Mouse (Mus musculus): ENCODE measurements around the gene Hoxc5. TPM values are rescaled to one million over a fixed set of nuclear protein-coding genes. Genes with fewer than 3 reads are reported as not detected.

The Hoxc5 gene
- polyA plus RNA-seq, 1 experiment from 2014 or later = 3.9 TPM

DNA sequence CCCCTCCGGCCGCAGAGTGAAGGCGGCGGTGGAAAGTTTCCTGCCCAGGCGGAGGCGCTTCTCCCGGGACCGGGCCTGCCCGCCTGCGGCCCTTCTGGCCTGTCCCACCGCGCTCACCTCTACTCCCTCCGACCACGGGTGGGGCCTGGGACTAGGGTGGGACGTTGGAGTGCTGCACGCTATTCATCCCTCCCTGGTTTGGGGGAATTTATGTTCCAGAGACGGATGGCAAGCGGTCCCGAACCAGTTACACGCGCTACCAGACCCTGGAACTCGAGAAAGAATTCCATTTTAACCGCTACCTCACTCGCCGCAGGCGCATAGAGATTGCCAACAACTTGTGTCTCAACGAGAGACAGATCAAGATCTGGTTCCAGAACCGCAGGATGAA is 47.8 kb downstream of the Hoxc5 start:
- Histone ChIP-seq H3K9me3 (ENCODE audit: control insufficient read depth) (no peaks in the 10 kb centered on the region), H3K4me2 (replicated peaks; ENCODE audit: low read depth) (peak overlapping the region; percentile 61), H3K4me3 (ENCODE audit: low read depth, low read length) (peak overlapping the region; percentile 40), H3K4me1 (replicated peaks; ENCODE audit: control insufficient read depth, insufficient read depth, low read length) (no peaks in the 10 kb centered on the region), H3K36me3 (ENCODE audit: control insufficient read depth, insufficient read depth) (no peaks in the 10 kb centered on the region), H3K27ac (ENCODE audit: low read depth, low read length) (no peak overlapping the region), H3K9ac (ENCODE audit: low read depth, low read length) (peak overlapping the region; percentile 45; the same call in 1 of the 2 replicates), H3K27me3 (replicated peaks; ENCODE audit: control insufficient read depth, insufficient read depth, low read length) (peaks cover 92% of the 10 kb centered on the region)
- 2% methylated on average over 27 of the region's 28 CpGs for WGBS
- ATAC-seq = 0 out of 2 replicates have a peak, but pooled peaks have one; percentile 14
- no peak for TF ChIP-seq CTCF (IDR thresholded peaks at IDR 0.05; ENCODE audit: low read depth)

DNA sequence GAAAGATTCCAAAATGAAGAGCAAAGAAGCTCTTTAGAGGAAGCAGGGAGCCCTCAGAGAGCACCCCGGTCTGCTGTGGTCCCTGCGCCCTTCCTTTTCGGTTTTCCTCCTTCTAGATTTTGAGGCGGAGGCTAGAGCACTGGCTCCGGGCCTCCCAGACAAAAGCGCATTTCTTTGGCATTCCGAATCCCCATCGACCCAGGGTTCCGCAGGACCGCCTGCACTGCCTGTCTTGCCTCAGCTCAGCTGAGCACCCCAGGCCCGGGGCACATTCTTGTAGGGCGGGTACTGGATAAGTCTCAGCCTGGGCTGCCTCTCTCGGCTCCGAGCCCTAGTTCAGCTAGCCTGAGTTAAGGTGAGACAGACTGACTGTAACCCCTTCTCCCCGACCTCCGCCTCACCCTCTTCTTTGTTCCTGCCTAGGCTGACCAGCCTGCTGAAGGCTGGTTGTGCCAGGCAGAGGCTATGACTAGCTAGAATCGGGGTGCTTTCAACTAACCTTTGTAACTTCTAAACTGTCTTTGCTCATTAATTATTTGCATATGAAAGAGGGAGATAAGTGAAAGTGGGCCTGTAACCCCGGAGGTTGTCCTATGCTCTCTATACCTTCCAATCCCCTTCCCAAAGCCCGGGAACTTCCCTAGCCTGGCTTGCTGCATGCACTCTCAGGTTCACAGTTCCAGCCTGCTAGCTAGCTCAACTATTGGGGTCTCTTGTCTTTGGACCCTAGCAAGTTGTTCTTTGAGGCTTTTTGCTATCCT is 48.3 kb downstream of the Hoxc5 start:
- H3K27ac ChIP-seq (ENCODE audit: low read depth, low read length) = no peak overlapping the region
- H3K9ac ChIP-seq (ENCODE audit: low read depth, low read length) = peak overlapping the region; percentile 45; the same call in 1 of the 2 replicates
- peaks cover 91% of the 10 kb centered on the region for H3K27me3 ChIP-seq (replicated peaks; ENCODE audit: control insufficient read depth, insufficient read depth, low read length)
- no peaks in the 10 kb centered on the region for H3K36me3 ChIP-seq (ENCODE audit: control insufficient read depth, insufficient read depth)
- H3K4me3 ChIP-seq (ENCODE audit: low read depth, low read length) = peak overlapping the region; percentile 40; the same call in 1 of the 2 replicates
- TF ChIP-seq CTCF (IDR thresholded peaks at IDR 0.05; ENCODE audit: low read depth) = no peak
- no peaks in the 10 kb centered on the region for H3K9me3 ChIP-seq (ENCODE audit: control insufficient read depth)
- H3K4me1 ChIP-seq (replicated peaks; ENCODE audit: control insufficient read depth, insufficient read depth, low read length) = no peaks in the 10 kb centered on the region
- 15% methylated on average over 19 of the region's 19 CpGs for WGBS
- peak overlapping the region; percentile 61 for H3K4me2 ChIP-seq (replicated peaks; ENCODE audit: low read depth)
- ATAC-seq = no peak

DNA sequence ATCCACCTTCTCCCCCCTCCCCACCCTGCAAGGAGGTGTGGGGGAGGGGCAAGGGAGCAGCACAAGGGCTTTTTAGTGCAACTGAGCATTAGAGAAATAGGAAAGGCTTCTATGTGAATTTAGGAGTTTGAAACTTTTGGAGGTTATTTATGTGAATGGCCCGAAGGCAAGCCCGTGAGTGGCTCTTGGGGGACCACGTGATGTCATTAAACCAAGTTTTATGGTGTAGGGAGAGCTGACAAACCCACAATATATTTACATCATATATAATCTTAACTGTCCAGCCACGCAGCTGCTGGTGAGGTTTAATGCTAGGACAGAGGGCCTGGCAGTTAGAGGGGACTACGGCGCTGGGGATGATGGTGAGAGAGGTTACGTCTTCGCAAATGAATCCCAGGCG is 51.4 kb downstream of the Hoxc5 start, which contains the start of gene Hoxc4:
Gene Hoxc4 (plus strand): TSS at position 299 of the 400 bp plus-strand sequence.
- Histone ChIP-seq H3K4me2 (replicated peaks; ENCODE audit: low read depth) (no peak within 1 kb of the TSS), H3K27ac (ENCODE audit: low read depth, low read length) (no peak within 1 kb of the TSS), H3K9me3 (ENCODE audit: control insufficient read depth) (no peaks in the 10 kb centered on the region), H3K4me1 (replicated peaks; ENCODE audit: control insufficient read depth, insufficient read depth, low read length) (no peaks in the 10 kb centered on the region), H3K4me3 (ENCODE audit: low read depth, low read length) (no peak within 1 kb of the TSS), H3K27me3 (replicated peaks; ENCODE audit: control insufficient read depth, insufficient read depth, low read length) (peaks cover 89% of the 10 kb centered on the region), H3K36me3 (ENCODE audit: control insufficient read depth, insufficient read depth) (no peaks in the 10 kb centered on the region), H3K9ac (ENCODE audit: low read depth, low read length) (no peak within 1 kb of the TSS)
- no peak for ATAC-seq
- WGBS = 35% methylated on average over 9 of the region's 9 CpGs
- no peak for TF ChIP-seq CTCF (IDR thresholded peaks at IDR 0.05; ENCODE audit: low read depth)

DNA sequence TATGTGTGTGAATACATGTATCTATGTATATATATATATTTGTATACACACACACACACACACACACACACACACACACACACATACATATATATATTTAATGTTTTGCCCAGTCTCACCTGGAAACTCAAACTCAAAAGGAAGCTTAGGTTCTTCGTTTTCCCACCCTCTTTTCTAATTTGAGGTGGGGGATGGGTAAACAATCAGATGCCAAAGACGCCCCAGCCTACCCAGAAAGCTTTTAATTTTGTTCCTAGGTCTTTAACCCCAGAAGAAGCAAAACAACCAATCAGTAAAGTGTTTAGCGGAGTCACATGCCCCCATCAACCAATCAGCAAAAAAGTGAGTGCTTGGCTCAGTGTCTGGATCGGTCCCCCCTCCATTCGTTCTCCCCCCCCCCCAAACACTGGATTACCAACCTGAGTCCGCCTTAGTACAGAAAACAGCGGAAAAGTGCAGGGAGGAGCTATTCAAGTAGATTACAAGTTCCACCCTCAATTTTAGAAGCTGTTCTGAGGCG is 53.7 kb downstream of the Hoxc5 start:
- Histone ChIP-seq H3K4me2 (replicated peaks; ENCODE audit: low read depth) (no peak overlapping the region), H3K4me3 (ENCODE audit: low read depth, low read length) (no peak overlapping the region), H3K9me3 (ENCODE audit: control insufficient read depth) (no peaks in the 10 kb centered on the region), H3K27me3 (replicated peaks; ENCODE audit: control insufficient read depth, insufficient read depth, low read length) (peaks cover 83% of the 10 kb centered on the region), H3K27ac (ENCODE audit: low read depth, low read length) (no peak overlapping the region), H3K9ac (ENCODE audit: low read depth, low read length) (no peak overlapping the region), H3K4me1 (replicated peaks; ENCODE audit: control insufficient read depth, insufficient read depth, low read length) (no peaks in the 10 kb centered on the region), H3K36me3 (ENCODE audit: control insufficient read depth, insufficient read depth) (no peaks in the 10 kb centered on the region)
- TF ChIP-seq CTCF (IDR thresholded peaks at IDR 0.05; ENCODE audit: low read depth) = no peak
- WGBS = 14% methylated on average over 8 of the region's 8 CpGs
- ATAC-seq = no peak

DNA sequence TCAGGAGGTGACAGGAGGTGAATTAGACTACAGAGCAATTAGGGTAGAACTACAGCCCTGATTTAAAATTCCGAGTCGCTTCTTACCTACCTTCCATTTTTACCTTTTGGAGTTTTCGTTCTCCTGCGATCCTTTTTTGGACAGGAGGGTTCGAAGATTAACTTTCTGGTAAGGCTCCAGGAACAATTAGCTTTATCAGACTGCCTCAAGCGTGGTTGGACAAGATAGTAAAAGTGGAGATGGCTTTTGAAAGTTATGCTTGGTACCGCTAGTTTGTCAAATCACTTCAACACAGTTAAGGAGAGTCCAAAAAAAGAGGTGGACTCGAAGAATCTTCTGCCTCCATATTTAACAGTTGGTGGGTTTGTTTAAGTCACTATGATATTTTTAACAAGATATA is 54.3 kb downstream of the Hoxc5 start:
- Histone ChIP-seq H3K27ac (ENCODE audit: low read depth, low read length) (no peak overlapping the region), H3K36me3 (ENCODE audit: control insufficient read depth, insufficient read depth) (no peaks in the 10 kb centered on the region), H3K4me2 (replicated peaks; ENCODE audit: low read depth) (0 out of 2 replicates have a peak overlapping the region, but pooled peaks have one; percentile 13), H3K9me3 (ENCODE audit: control insufficient read depth) (no peaks in the 10 kb centered on the region), H3K4me1 (replicated peaks; ENCODE audit: control insufficient read depth, insufficient read depth, low read length) (no peaks in the 10 kb centered on the region), H3K4me3 (ENCODE audit: low read depth, low read length) (no peak overlapping the region), H3K9ac (ENCODE audit: low read depth, low read length) (no peak overlapping the region), H3K27me3 (replicated peaks; ENCODE audit: control insufficient read depth, insufficient read depth, low read length) (peaks cover 86% of the 10 kb centered on the region)
- TF ChIP-seq CTCF (IDR thresholded peaks at IDR 0.05; ENCODE audit: low read depth) = no peak
- WGBS = 17% methylated on average over 8 of the region's 8 CpGs
- ATAC-seq = no peak

DNA sequence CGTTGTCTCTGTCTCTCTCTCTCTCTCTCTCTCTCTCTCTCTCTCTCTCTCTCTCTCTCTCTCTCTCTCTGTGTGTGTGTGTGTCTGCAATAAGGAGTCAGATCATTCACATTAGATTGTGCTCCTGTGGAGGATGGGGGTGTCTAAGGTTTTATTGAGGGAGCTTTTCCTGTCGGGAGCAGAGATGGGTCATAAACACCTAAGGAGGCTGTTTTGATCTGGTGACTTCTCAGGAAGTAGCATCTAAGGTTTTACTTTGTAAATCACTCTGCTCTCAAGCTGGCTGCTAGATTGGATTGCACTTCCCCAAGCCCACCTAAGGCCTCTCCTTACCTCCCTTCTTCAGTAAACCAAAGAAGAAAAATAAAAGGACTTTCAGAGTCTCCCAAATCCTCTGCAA is 56.9 kb downstream of the Hoxc5 start:
- TF ChIP-seq CTCF (IDR thresholded peaks at IDR 0.05; ENCODE audit: low read depth) = no peak
- H3K36me3 ChIP-seq (ENCODE audit: control insufficient read depth, insufficient read depth) = no peaks in the 10 kb centered on the region
- H3K4me2 ChIP-seq (replicated peaks; ENCODE audit: low read depth) = no peak overlapping the region
- ATAC-seq = no peak
- no peaks in the 10 kb centered on the region for H3K9me3 ChIP-seq (ENCODE audit: control insufficient read depth)
- WGBS = 18% methylated on average over 2 of the region's 2 CpGs
- no peaks in the 10 kb centered on the region for H3K4me1 ChIP-seq (replicated peaks; ENCODE audit: control insufficient read depth, insufficient read depth, low read length)
- no peak overlapping the region for H3K27ac ChIP-seq (ENCODE audit: low read depth, low read length)
- no peak overlapping the region for H3K9ac ChIP-seq (ENCODE audit: low read depth, low read length)
- peaks cover 84% of the 10 kb centered on the region for H3K27me3 ChIP-seq (replicated peaks; ENCODE audit: control insufficient read depth, insufficient read depth, low read length)
- H3K4me3 ChIP-seq (ENCODE audit: low read depth, low read length) = no peak overlapping the region

Data from intestine, postnatal 0 days (tissue).